Mouse (Mus musculus): Measurements from ENCODE around the gene Gm3625.

GRCm38 (mm10) chr12:4558013-4558412, 34.7 kb downstream of the Gm3625 start:
- TF ChIP-seq CTCF (IDR thresholded peaks at IDR 0.05; ENCODE audit: borderline replicate concordance, insufficient read depth, low read depth, low read length) (no peak), POLR2A (IDR thresholded peaks at IDR 0.05; ENCODE audit: borderline replicate concordance, insufficient read depth, low read length) (no peak)

Data from cerebellum, adult 2 months (tissue).